Mouse (Mus musculus): ENCODE measurements at regions not wholly inside any gene's neighbourhood (a gene's known extent, or its start where the extent isn't known, plus 50 kb on each side); places are given as distances from the start of the nearest gene placed in this dataset.

GRCm38 (mm10) chr16:71197523-71197922, 883.8 kb downstream of the Gbe1 start:
- TF ChIP-seq CTCF (IDR thresholded peaks at IDR 0.05) = peak; percentile 58
- H3K27ac ChIP-seq = no peak overlapping the region
- H3K4me3 ChIP-seq = no peak overlapping the region
- no peak for DNase-seq (ENCODE audit: extremely low spot score in 1 of 2, low spot score in 2 of 2)
- intact Hi-C loops (cut with DNase I) = loop anchor here (10.0 kb wide), 1 partner anchor 313 kb away; no protein-coding TSS in a partner anchor

DNA sequence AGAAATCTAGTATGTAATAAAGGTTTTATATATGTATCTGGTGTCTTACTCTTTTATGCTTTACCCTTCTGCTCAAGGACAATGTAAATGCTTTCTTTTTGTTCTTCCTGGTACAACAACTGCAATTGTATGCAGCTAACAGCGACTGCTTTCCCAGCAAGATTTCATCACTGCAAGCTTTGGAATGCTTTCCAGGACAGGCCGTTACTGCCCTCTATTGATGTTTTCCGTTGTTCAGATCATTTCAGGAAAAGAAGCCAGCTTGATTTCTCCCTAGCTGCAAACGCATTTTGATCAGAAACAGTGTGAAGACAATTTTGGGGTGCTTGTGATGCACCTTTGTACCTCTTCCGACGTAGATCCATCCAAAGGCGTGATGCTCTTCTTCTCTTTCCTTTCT, 895.1 kb downstream of the Gbe1 start:
- no peak for DNase-seq (ENCODE audit: extremely low spot score in 1 of 2, low spot score in 2 of 2)
- intact Hi-C loops (cut with DNase I) = no loop called here
- TF ChIP-seq CTCF (IDR thresholded peaks at IDR 0.05) = peak; percentile 42
- no peak overlapping the region for H3K27ac ChIP-seq
- no peak overlapping the region for H3K4me3 ChIP-seq

- no peak for TF ChIP-seq CTCF (IDR thresholded peaks at IDR 0.05)
- Histone ChIP-seq H3K27ac (no peak overlapping the region), H3K4me3 (no peak overlapping the region)
- no peak for DNase-seq (ENCODE audit: extremely low spot score in 1 of 2, low spot score in 2 of 2)
- intact Hi-C loops (cut with DNase I) = no loop called here
These were observed 910.7 kb downstream of the Gbe1 start for GRCm38 (mm10) chr16:71224469-71224868.

DNA sequence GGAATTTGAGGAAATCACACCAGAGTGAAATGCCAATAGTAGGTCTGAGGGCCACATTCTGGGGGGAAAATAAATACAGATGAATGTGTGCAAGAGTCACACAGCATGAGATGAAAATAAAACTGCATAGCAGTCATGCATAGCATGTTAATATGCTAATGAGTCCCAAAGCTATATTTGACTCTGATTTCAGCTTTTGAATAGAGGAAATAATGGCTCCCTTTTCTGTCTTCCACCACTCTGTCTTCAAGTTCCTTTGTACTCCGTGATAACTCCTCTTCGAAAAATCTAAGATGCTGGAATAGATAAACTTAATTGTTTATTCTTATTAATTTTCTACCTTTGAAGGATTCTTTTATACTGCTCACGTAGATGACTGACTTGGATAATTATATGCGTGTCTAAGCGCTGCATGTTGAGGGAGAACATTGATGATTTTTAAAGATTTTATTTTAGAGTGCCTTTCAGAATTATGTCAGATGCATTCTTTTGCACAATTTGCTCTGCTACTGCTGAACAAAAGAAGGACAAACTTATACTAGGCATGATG, 916.4 kb downstream of the Gbe1 start:
- no peak for TF ChIP-seq CTCF (IDR thresholded peaks at IDR 0.05)
- Histone ChIP-seq H3K4me3 (no peak overlapping the region), H3K27ac (no peak overlapping the region)
- intact Hi-C loops (cut with DNase I) = no loop called here
- no peak for DNase-seq (ENCODE audit: extremely low spot score in 1 of 2, low spot score in 2 of 2)

- Histone ChIP-seq H3K4me3 (no peak overlapping the region), H3K27ac (no peak overlapping the region)
- DNase-seq (ENCODE audit: extremely low spot score in 1 of 2, low spot score in 2 of 2) = no peak
- intact Hi-C loops (cut with DNase I) = no loop called here
- no peak for TF ChIP-seq CTCF (IDR thresholded peaks at IDR 0.05)
These were observed 929.3 kb downstream of the Gbe1 start for GRCm38 (mm10) chr16:71243065-71243464.

DNA sequence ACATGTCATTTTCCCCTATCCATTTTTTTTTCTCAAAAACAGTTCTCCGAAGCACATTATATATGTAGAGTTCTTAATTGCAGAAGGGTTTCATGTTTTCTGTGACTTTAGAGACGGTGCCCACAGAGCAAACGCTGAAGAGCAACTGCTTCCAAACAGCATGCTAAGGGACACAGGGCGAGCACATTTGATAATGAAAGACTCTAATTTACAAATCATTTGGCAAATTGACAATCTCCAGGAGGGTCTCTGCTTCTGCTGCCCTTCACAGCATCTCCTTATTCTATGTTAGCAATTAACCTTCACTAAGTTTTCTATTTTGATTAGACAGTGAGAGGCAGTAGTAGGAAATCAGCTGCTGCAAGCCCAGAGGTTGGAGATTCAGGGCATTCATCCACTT, 929.7 kb downstream of the Gbe1 start:
- no peak for DNase-seq (ENCODE audit: extremely low spot score in 1 of 2, low spot score in 2 of 2)

DNA sequence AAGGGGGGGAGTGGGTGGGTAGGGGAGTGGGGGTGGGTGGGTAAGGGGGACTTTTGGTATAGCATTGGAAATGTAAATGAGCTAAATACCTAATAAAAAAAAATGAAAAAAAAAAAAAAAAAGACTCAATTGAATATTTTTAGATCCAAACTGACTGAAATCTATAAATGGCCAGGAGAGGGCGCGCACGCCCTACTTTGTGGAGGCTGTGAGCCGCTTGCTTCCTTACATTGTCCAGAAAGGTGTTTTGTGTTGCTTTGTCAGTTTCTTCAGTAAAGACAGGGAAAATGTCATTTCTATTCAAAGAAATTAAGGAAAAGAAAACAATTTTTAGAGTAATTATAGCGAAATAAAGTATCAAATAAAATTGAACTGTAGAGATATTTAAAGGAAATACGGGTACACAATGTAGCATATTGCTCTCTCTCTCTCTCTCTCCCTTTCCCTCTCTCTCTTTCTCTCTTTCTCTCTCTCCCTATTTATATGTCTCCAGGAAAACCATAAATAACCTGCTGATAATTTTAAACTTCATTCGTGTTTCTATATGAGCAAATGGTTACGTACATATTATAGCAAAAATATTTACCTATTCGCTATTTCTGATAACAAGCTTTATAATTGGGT, 933.9 kb downstream of the Gbe1 start:
- TF ChIP-seq CTCF (IDR thresholded peaks at IDR 0.05) = peak; percentile 62
- H3K4me3 ChIP-seq = no peak overlapping the region
- H3K27ac ChIP-seq = no peak overlapping the region
- DNase-seq (ENCODE audit: extremely low spot score in 1 of 2, low spot score in 2 of 2) = peak; percentile 79
- intact Hi-C loops (cut with DNase I) = loop anchor here (1.0 kb wide), 1 partner anchor 968 kb away; no protein-coding TSS in a partner anchor

More for the DNA sequence above, 929.7 kb downstream of the Gbe1 start:
- no peak overlapping the region for H3K27ac ChIP-seq
- intact Hi-C loops (cut with DNase I) = no loop called here
- H3K4me3 ChIP-seq = no peak overlapping the region
- TF ChIP-seq CTCF (IDR thresholded peaks at IDR 0.05) = no peak

GRCm38 (mm10) chr16:71255740-71256139, 942.0 kb downstream of the Gbe1 start:
- no peak for TF ChIP-seq CTCF (IDR thresholded peaks at IDR 0.05)
- Histone ChIP-seq H3K27ac (no peak overlapping the region), H3K4me3 (no peak overlapping the region)
- intact Hi-C loops (cut with DNase I) = loop anchor here (2.0 to 5.0 kb wide), 2 partner anchors 959 to 1722 kb away; no protein-coding TSS in a partner anchor
- DNase-seq (ENCODE audit: extremely low spot score in 1 of 2, low spot score in 2 of 2) = no peak

GRCm38 (mm10) chr16:71256175-71256574, 942.4 kb downstream of the Gbe1 start:
- TF ChIP-seq CTCF (IDR thresholded peaks at IDR 0.05) = peak; percentile 47
- no peak overlapping the region for H3K27ac ChIP-seq
- DNase-seq (ENCODE audit: extremely low spot score in 1 of 2, low spot score in 2 of 2) = no peak
- intact Hi-C loops (cut with DNase I) = loop anchor here (5.0 kb wide), 1 partner anchor 1721 kb away; no protein-coding TSS in a partner anchor
- no peak overlapping the region for H3K4me3 ChIP-seq

- DNase-seq (ENCODE audit: extremely low spot score in 1 of 2, low spot score in 2 of 2) = no peak
- Histone ChIP-seq H3K27ac (no peak overlapping the region), H3K4me3 (no peak overlapping the region)
- intact Hi-C loops (cut with DNase I) = no loop called here
- TF ChIP-seq CTCF (IDR thresholded peaks at IDR 0.05) = no peak
These were observed 953.4 kb downstream of the Gbe1 start for GRCm38 (mm10) chr16:71267191-71267590.

All from left cerebral cortex, adult 2 months (tissue).